Comparison of ENCODE assay signal across 9 mouse cellular contexts in the genomic region with DNA sequence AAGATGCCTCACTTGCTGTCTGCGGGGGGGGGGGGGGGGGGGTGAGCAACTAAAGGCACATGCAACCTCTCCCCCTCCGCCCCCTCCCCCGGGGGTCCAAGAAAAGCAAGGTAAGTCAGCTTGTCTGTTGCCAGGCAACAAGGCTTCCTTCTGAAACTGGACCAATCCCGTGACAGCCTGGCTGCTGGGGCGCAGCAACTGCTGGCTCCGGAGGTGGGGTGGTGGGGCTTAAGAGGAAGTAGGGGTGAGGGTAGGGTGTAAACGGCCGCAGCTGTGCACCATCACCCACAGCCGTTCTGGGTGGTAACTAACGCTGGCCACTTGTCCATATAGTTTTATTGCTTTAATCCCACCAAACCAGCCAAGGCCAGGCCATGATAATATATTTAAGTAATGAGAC.
DNase-seq lines count a peak whose midpoint lies in the region; ATAC-seq lines count a peak whose summit lies in the region.
"Had no signal": no experiment of that assay in that cellular context is flagged by ENCODE, and none has a peak within 500 bp of the region (broad histone marks: within the 10 kb centered on the region; RNA-seq: fewer than 3 reads in every experiment).

No protein-coding gene starts in this region.

- no peak overlapping the region for H3K9ac ChIP-seq in embryonic facial prominence, embryonic 11.5 days (replicated peaks; ENCODE audit: low read length)
- H3K9ac ChIP-seq in neural tube, embryonic 11.5 days (ENCODE audit: low read length) = no peak overlapping the region
- H3K9ac ChIP-seq: heart, embryonic 15.5 days had no signal

- no peaks in the 10 kb centered on the region for H3K27me3 ChIP-seq in embryonic facial prominence, embryonic 11.5 days (ENCODE audit: control insufficient read depth, insufficient read depth, low read length)
- H3K27me3 ChIP-seq in neural tube, embryonic 11.5 days (ENCODE audit: control insufficient read depth, insufficient read depth, low read length) = no peaks in the 10 kb centered on the region

- H3K4me1 ChIP-seq in embryonic facial prominence, embryonic 11.5 days (ENCODE audit: control insufficient read depth, insufficient read depth, low read length) = no peaks in the 10 kb centered on the region
- peaks cover 4% of the 10 kb centered on the region; the same call in 1 of the 2 replicates for H3K4me1 ChIP-seq in neural tube, embryonic 11.5 days (ENCODE audit: control insufficient read depth, insufficient read depth, low read length)

- ATAC-seq in embryonic facial prominence, embryonic 11.5 days (replicated peaks; ENCODE audit: insufficient number of reproducible peaks, low FRiP score, low TSS enrichment, low read depth) = no peak
- no peak for ATAC-seq in neural tube, embryonic 11.5 days (ENCODE audit: insufficient read depth, low FRiP score, low TSS enrichment)
- ATAC-seq in inflammation-experienced regulatory T-cells, adult 6 months = no peak

- DNase-seq in R1 (ENCODE audit: low read depth, low spot score) = peak; percentile 67
- DNase-seq in embryonic facial prominence, embryonic 11.5 days (ENCODE audit: low spot score) = peak; percentile 73
- DNase-seq in left cerebral cortex, adult 11 months (ENCODE audit: low spot score) = peak; percentile 11
- DNase-seq in neural tube, embryonic 11.5 days (ENCODE audit: low spot score) = peak; percentile 45
- no peak for DNase-seq in urinary bladder, postnatal 36 days (ENCODE audit: low spot score in 2 of 2)
- DNase-seq in gastrocnemius, postnatal 10 days = no peak
- DNase-seq in kidney, postnatal 36 days = no peak

- no peaks in the 10 kb centered on the region for H3K36me3 ChIP-seq in embryonic facial prominence, embryonic 11.5 days (replicated peaks; ENCODE audit: control insufficient read depth, insufficient read depth, low read depth, low read length)
- no peaks in the 10 kb centered on the region for H3K36me3 ChIP-seq in neural tube, embryonic 11.5 days (ENCODE audit: control insufficient read depth, insufficient read depth, low read length)
- H3K36me3 ChIP-seq: heart, embryonic 15.5 days had no signal

- H3K27ac ChIP-seq in embryonic facial prominence, embryonic 11.5 days (replicated peaks; ENCODE audit: low read depth, low read length) = no peak overlapping the region
- H3K27ac ChIP-seq in neural tube, embryonic 11.5 days (ENCODE audit: low read depth, low read length) = no peak overlapping the region
- H3K27ac ChIP-seq: heart, embryonic 15.5 days had no signal

- no peak overlapping the region for H3K4me2 ChIP-seq in embryonic facial prominence, embryonic 11.5 days (ENCODE audit: low read depth, low read length)
- 0 out of 2 replicates have a peak overlapping the region, but pooled peaks have one; percentile 16 for H3K4me2 ChIP-seq in neural tube, embryonic 11.5 days (ENCODE audit: low read depth)
- H3K4me2 ChIP-seq: heart, embryonic 15.5 days had no signal

- WGBS in embryonic facial prominence, embryonic 11.5 days = 2% methylated on average over 9 of the region's 10 CpGs
- 6% methylated on average over 10 of the region's 10 CpGs for WGBS in neural tube, embryonic 11.5 days

- no peaks in the 10 kb centered on the region for H3K9me3 ChIP-seq in embryonic facial prominence, embryonic 11.5 days (replicated peaks; ENCODE audit: control insufficient read depth, low read length)
- no peaks in the 10 kb centered on the region for H3K9me3 ChIP-seq in neural tube, embryonic 11.5 days (ENCODE audit: control insufficient read depth, low read length)
- H3K9me3 ChIP-seq: heart, embryonic 15.5 days had no signal

- H3K4me3 ChIP-seq in embryonic facial prominence, embryonic 11.5 days (ENCODE audit: low read depth, low read length) = no peak overlapping the region
- no peak overlapping the region for H3K4me3 ChIP-seq in neural tube, embryonic 11.5 days (ENCODE audit: low read depth, low read length)
- H3K4me3 ChIP-seq: heart, embryonic 15.5 days had no signal

Comparison
In these comparisons a context has a peak if more than half of its experiments do, and no peak if none do; other contexts are left out.
1. DNase-seq: peak in R1 (single experiment), embryonic facial prominence, embryonic 11.5 days (single experiment), left cerebral cortex, adult 11 months (single experiment) and neural tube, embryonic 11.5 days (single experiment); none in urinary bladder, postnatal 36 days (0 of 2), gastrocnemius, postnatal 10 days (single experiment) and kidney, postnatal 36 days (0 of 2).